Mouse (Mus musculus) urinary bladder, postnatal 10 days (tissue): Measurements from ENCODE around the gene 4921511M17Rik.
"Not testable (repeated sequence)": the region's sequence is repeated elsewhere in the genome, so short reads cannot be mapped to it uniquely, and the experiment has no call there.

ENCODE experiments used
- DNase-seq: peaks from one replicate; pipeline ENCODE4 v3.0.0; 2022; ENCODE audit warnings: low spot score

Gene 4921511M17Rik

DNA sequence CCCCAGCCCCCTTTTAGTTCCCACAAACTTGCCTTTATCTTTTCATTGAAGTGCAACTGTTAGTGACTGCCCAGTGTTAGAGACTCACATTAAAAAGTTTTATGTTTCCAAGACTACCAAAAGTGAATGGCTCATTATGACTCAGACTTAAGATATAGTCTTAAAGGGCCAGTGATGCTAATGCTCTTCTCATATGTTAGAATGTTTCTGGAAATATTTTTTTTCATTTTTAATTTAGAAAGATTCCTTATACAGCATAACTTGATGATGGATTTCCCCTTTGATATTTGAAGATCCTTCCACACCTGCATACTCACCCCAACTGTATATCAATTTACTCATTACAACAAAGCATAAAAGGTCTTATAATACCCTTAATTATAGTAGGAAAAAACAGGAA lies at the start of gene 4921511M17Rik:
TSS of gene 4921511M17Rik (minus strand) at position 101 of the 400 bp plus-strand sequence.
- DNase-seq = not testable (repeated sequence)

DNA sequence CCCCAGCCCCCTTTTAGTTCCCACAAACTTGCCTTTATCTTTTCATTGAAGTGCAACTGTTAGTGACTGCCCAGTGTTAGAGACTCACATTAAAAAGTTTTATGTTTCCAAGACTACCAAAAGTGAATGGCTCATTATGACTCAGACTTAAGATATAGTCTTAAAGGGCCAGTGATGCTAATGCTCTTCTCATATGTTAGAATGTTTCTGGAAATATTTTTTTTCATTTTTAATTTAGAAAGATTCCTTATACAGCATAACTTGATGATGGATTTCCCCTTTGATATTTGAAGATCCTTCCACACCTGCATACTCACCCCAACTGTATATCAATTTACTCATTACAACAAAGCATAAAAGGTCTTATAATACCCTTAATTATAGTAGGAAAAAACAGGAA lies 21.3 kb upstream of the 4921511M17Rik start, which contains the start of gene Gm10057:
TSS of gene Gm10057 (minus strand) at position 101 of the 400 bp plus-strand sequence.
- not testable (repeated sequence) for DNase-seq

DNA sequence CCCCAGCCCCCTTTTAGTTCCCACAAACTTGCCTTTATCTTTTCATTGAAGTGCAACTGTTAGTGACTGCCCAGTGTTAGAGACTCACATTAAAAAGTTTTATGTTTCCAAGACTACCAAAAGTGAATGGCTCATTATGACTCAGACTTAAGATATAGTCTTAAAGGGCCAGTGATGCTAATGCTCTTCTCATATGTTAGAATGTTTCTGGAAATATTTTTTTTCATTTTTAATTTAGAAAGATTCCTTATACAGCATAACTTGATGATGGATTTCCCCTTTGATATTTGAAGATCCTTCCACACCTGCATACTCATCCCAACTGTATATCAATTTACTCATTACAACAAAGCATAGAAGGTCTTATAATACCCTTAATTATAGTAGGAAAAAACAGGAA lies 21.1 kb downstream of the 4921511M17Rik start, which contains the start of gene Samt1:
TSS of gene Samt1 (minus strand) at position 101 of the 400 bp plus-strand sequence.
- not testable (repeated sequence) for DNase-seq

DNA sequence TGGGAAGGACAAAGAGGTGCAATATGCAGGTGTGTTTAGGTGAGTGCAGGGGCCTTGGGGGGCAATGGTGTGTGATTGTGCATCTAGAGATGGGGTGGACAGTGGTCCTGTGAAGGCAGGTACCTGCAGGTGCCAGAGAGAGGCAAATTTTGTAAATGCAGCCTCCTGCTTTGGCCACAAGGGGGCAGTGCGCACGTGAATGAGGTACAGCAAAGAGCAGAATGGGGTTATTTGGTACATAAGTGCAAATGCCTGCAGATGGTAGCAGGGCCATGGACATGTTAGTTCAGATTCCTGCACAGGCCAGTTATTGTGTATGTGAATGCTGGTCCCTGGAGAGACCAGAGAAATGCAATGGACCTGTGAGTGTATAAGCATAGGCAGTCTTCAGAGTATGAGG lies 56.7 kb downstream of the 4921511M17Rik start:
- not testable (repeated sequence) for DNase-seq

DNA sequence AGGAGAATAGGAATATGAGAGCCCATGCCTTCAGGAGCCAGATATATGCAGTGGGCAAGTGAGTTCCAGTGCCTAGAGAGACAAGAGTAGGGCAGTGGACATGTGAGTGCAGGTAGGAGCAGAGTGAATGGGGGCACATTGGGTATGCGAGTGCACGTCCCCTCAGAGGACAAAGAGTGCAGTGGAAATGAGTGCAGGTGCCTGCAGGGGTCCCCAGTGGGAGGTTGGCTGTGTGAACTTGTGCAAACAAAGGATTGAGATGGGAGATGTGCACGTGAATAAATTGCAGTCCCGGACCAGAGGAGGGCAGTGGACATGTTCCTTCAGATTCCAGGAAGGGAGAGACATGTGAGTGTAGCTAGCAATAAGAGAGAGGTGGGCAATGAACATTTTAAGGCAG lies 57.2 kb downstream of the 4921511M17Rik start:
- DNase-seq = not testable (repeated sequence)

DNA sequence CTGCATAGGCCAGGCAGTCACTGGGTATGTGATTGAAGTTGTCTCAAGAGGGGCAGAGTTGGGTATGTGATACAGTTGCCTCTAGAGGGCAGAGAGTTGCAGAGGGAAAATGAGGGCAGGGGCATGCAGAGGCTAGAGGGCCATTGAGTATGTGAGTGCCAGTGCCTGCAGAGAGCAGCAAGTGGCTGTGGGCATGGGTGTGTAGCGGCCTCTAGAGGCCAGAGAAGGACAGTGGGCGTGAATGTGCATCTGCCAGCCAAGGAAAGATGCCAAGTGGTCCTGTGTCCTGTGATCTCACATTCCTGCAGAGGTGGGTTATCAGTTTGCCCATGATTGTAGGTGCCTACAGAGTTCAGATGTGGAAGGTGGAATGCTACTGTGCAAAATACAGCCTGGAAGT lies 59.2 kb downstream of the 4921511M17Rik start:
- no peak for DNase-seq
